Mouse (Mus musculus) embryonic facial prominence, embryonic 13.5 days (tissue): ENCODE data around the gene Synj2. TPM values are rescaled to one million over a fixed set of nuclear protein-coding genes. Genes with fewer than 3 reads are reported as not detected.

Source experiments
- ATAC-seq: fragments of 200-750 bp; cut with Nextera tagmentation; 2 replicates; pipeline ENCODE4 v1.8.0; 2017; ENCODE audit warnings: low read depth; ENCODE audit not compliant: insufficient number of reproducible peaks, insufficient read depth, low FRiP score, low TSS enrichment
- H3K27ac ChIP-seq: fragments of 300-500 bp; sonication (generic); 2 replicates; pipeline ENCODE4 v1.5.1; 2015; ENCODE audit warnings: moderate library complexity, mild to moderate bottlenecking, inconsistent platforms
- H3K27me3 ChIP-seq: fragments of 300-500 bp; sonication (generic); 2 replicates; pipeline ENCODE4 v1.6.1; 2015; ENCODE audit warnings: mild to moderate bottlenecking, inconsistent platforms
- H3K36me3 ChIP-seq: fragments of 300-500 bp; sonication (generic); 2 replicates; pipeline ENCODE4 v1.6.1; 2015; ENCODE audit warnings: mild to moderate bottlenecking, inconsistent platforms
- H3K4me1 ChIP-seq: fragments of 300-500 bp; sonication (generic); 2 replicates; pipeline ENCODE4 v1.6.1; 2015; ENCODE audit warnings: inconsistent platforms
- H3K4me2 ChIP-seq: fragments of 300-500 bp; sonication (generic); 2 replicates; pipeline ENCODE4 v1.6.1; 2015; ENCODE audit warnings: moderate library complexity, mild to moderate bottlenecking, inconsistent platforms
- H3K4me3 ChIP-seq: fragments of 300-500 bp; sonication (generic); 2 replicates; pipeline ENCODE4 v1.5.1; 2015; ENCODE audit warnings: mild to moderate bottlenecking, inconsistent platforms
- H3K9ac ChIP-seq: fragments of 300-500 bp; sonication (generic); 2 replicates; pipeline ENCODE4 v1.6.1; 2015; ENCODE audit warnings: mild to moderate bottlenecking, inconsistent platforms
- H3K9me3 ChIP-seq: fragments of 300-500 bp; sonication (generic); 2 replicates; pipeline ENCODE4 v1.6.1; 2016; ENCODE audit warnings: inconsistent platforms
- whole genome bisulfite sequencing: fragments of 180-500 bp; shearing (Covaris S2); methylation state at CpG from one replicate; pipeline ENCODE4 v1.1.7; 2015; ENCODE audit warnings: mixed read lengths; 5-methylcytosine and 5-hydroxymethylcytosine counted together
- polyA plus RNA-seq: library from polyadenylated mRNA; unstranded; fragments of >200 nt; fragmentation: Nextera tagmentation; extraction: Ambion mirVana; gene quantifications from 2 replicates; pipeline ENCODE4 v1.2.1, GENCODE M21; 2015

Synj2 gene
- polyA plus RNA-seq, 1 experiment from 2014 or later: 2.9 TPM

DNA sequence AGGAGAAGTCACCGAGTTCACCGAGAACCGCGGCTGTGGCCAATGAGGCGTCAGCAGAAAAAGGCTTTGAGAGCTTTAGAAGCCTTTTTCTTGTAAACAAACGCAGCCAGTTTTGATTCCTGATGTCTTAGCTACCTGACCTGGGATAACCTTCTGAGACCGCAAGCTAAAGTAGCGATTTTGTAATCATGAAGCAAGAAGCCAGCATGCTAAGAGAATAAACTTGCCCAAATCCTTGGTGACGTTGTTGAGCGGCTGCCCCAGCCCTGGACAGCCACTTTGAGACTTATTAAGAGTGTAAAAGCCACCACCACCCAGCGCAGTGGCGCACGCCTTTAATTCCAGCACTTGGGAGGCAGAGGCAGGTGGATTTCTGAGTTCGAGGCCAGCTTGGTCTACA is 4.8 kb upstream of the Synj2 start:
- no peak overlapping the region for H3K4me2 ChIP-seq
- no peak overlapping the region for H3K4me3 ChIP-seq
- H3K4me1 ChIP-seq: peaks cover 17% of the 10 kb centered on the region
- ATAC-seq: no peak
- H3K27ac ChIP-seq: no peak overlapping the region
- no peaks in the 10 kb centered on the region for H3K9me3 ChIP-seq
- H3K27me3 ChIP-seq: peaks cover 17% of the 10 kb centered on the region
- WGBS: 74% methylated on average over 14 of the region's 14 CpGs
- peaks cover 2% of the 10 kb centered on the region for H3K36me3 ChIP-seq
- H3K9ac ChIP-seq: no peak overlapping the region

GRCm38 (mm10) chr17:5937441-5937840 is 3.6 kb upstream of the Synj2 start:
- H3K4me1 ChIP-seq: peaks cover 20% of the 10 kb centered on the region
- H3K27me3 ChIP-seq: peaks cover 28% of the 10 kb centered on the region
- no peak for ATAC-seq
- H3K9me3 ChIP-seq: no peaks in the 10 kb centered on the region
- H3K27ac ChIP-seq: no peak overlapping the region
- 60% methylated on average over 2 of the region's 2 CpGs for WGBS
- no peaks in the 10 kb centered on the region for H3K36me3 ChIP-seq
- H3K9ac ChIP-seq: no peak overlapping the region
- no peak overlapping the region for H3K4me3 ChIP-seq
- H3K4me2 ChIP-seq: no peak overlapping the region

DNA sequence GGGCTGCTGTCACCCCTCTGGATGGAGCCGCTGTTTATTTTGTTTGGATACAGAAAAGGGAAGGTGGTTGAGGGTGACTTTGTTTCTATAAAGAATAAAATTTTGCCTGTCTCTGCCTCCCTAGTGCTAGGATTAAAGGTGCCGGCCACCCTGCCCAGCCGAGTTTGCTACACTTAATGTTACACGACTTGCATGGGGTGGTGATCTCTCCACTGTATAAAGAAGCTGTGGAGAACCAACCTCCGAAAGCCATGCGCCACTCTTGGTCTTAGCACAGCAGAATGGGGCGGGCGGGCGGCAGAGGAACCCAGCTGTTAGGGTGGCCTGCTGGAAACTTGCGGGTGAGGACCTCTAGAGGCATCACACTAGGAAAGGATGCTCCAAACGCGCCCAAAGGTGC is 1.2 kb upstream of the Synj2 start:
- WGBS: 58% methylated on average over 12 of the region's 12 CpGs
- Histone ChIP-seq H3K36me3 (no peaks in the 10 kb centered on the region), H3K4me1 (peaks cover 14% of the 10 kb centered on the region), H3K9me3 (no peaks in the 10 kb centered on the region), H3K9ac (no peak overlapping the region), H3K27ac (no peak overlapping the region), H3K4me2 (peak overlapping the region; percentile 86; the same call in 1 of the 2 replicates), H3K4me3 (no peak overlapping the region), H3K27me3 (peaks cover 30% of the 10 kb centered on the region)
- no peak for ATAC-seq

GRCm38 (mm10) chr17:5940792-5941191 is 288 bp upstream of the Synj2 start:
- H3K27ac ChIP-seq: no peak overlapping the region
- no peaks in the 10 kb centered on the region for H3K9me3 ChIP-seq
- H3K36me3 ChIP-seq: no peaks in the 10 kb centered on the region
- peak; percentile 84 for ATAC-seq
- H3K27me3 ChIP-seq: peaks cover 30% of the 10 kb centered on the region
- H3K4me3 ChIP-seq: peak overlapping the region; percentile 66
- peaks cover 10% of the 10 kb centered on the region for H3K4me1 ChIP-seq
- H3K9ac ChIP-seq: peak overlapping the region; percentile 66
- WGBS: 1% methylated on average over 32 of the region's 38 CpGs
- peak overlapping the region; percentile 86 for H3K4me2 ChIP-seq

GRCm38 (mm10) chr17:5942156-5942555 is 1.1 kb downstream of the Synj2 start:
- Histone ChIP-seq H3K27ac (no peak overlapping the region), H3K9ac (no peak overlapping the region), H3K4me1 (peaks cover 10% of the 10 kb centered on the region), H3K27me3 (peaks cover 30% of the 10 kb centered on the region), H3K4me2 (peak overlapping the region; percentile 86), H3K9me3 (no peaks in the 10 kb centered on the region), H3K4me3 (peak overlapping the region; percentile 66; the same call in 1 of the 2 replicates), H3K36me3 (no peaks in the 10 kb centered on the region)
- 78% methylated on average over 3 of the region's 3 CpGs for WGBS
- no peak for ATAC-seq

- 69% methylated on average over 1 of the region's 1 CpGs for WGBS
- no peaks in the 10 kb centered on the region for H3K36me3 ChIP-seq
- ATAC-seq: no peak
- H3K9ac ChIP-seq: no peak overlapping the region
- H3K4me3 ChIP-seq: no peak overlapping the region
- H3K27ac ChIP-seq: no peak overlapping the region
- H3K4me1 ChIP-seq: peaks cover 10% of the 10 kb centered on the region
- H3K9me3 ChIP-seq: no peaks in the 10 kb centered on the region
- H3K27me3 ChIP-seq: peaks cover 30% of the 10 kb centered on the region
- no peak overlapping the region for H3K4me2 ChIP-seq
Measured at GRCm38 (mm10) chr17:5943053-5943452, 2.0 kb downstream of the Synj2 start.

GRCm38 (mm10) chr17:5947039-5947438 is 6.0 kb downstream of the Synj2 start:
- H3K9me3 ChIP-seq: no peaks in the 10 kb centered on the region
- H3K4me2 ChIP-seq: no peak overlapping the region
- no peak overlapping the region for H3K4me3 ChIP-seq
- H3K27me3 ChIP-seq: peaks cover 5% of the 10 kb centered on the region
- no peaks in the 10 kb centered on the region for H3K4me1 ChIP-seq
- H3K9ac ChIP-seq: no peak overlapping the region
- H3K36me3 ChIP-seq: no peaks in the 10 kb centered on the region
- ATAC-seq: no peak
- no peak overlapping the region for H3K27ac ChIP-seq
- WGBS: 76% methylated on average over 3 of the region's 3 CpGs

- no peak for ATAC-seq
Measured at GRCm38 (mm10) chr17:5952455-5952854, 11.4 kb downstream of the Synj2 start.

GRCm38 (mm10) chr17:5956350-5957000 is 15.4 kb downstream of the Synj2 start:
- Histone ChIP-seq H3K4me1 (peaks cover 12% of the 10 kb centered on the region), H3K4me3 (no peak overlapping the region), H3K27me3 (no peaks in the 10 kb centered on the region), H3K4me2 (no peak overlapping the region), H3K27ac (no peak overlapping the region), H3K36me3 (no peaks in the 10 kb centered on the region), H3K9me3 (no peaks in the 10 kb centered on the region), H3K9ac (no peak overlapping the region)
- no peak for ATAC-seq
- WGBS: 71% methylated on average over 2 of the region's 2 CpGs

More at GRCm38 (mm10) chr17:5952455-5952854, 11.4 kb downstream of the Synj2 start:
- H3K9ac ChIP-seq: no peak overlapping the region
- H3K9me3 ChIP-seq: no peaks in the 10 kb centered on the region
- H3K4me3 ChIP-seq: no peak overlapping the region
- H3K36me3 ChIP-seq: no peaks in the 10 kb centered on the region
- H3K4me1 ChIP-seq: no peaks in the 10 kb centered on the region
- H3K4me2 ChIP-seq: no peak overlapping the region
- H3K27me3 ChIP-seq: no peaks in the 10 kb centered on the region
- WGBS: 69% methylated on average over 4 of the region's 4 CpGs
- no peak overlapping the region for H3K27ac ChIP-seq

- H3K9me3 ChIP-seq: no peaks in the 10 kb centered on the region
- WGBS: 49% methylated on average over 3 of the region's 3 CpGs
- H3K9ac ChIP-seq: no peak overlapping the region
- H3K4me1 ChIP-seq: peaks cover 12% of the 10 kb centered on the region
- no peaks in the 10 kb centered on the region for H3K27me3 ChIP-seq
- H3K36me3 ChIP-seq: no peaks in the 10 kb centered on the region
- no peak overlapping the region for H3K4me2 ChIP-seq
- no peak for ATAC-seq
- H3K27ac ChIP-seq: no peak overlapping the region
- no peak overlapping the region for H3K4me3 ChIP-seq
Measured at GRCm38 (mm10) chr17:5957097-5957496, 16.0 kb downstream of the Synj2 start.

DNA sequence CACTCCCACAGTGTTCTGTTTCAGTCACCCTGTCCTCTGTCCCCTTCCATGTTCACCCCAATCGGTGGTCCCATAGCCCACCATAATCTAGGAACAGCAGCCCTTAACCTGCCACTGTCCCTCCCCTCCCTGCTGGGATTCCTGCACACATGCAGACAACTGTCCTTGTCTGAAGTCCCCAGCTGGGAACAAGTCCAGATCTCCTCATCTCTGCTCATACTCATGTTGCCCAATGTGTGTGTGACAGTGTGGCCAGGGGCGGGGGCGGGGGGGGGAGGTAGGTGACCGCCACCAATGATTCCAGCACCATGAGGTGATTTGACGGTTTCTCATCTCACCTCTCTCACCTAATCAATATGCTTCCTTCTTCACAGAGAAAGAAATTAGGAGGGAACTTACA is 17.1 kb downstream of the Synj2 start:
- Histone ChIP-seq H3K9ac (no peak overlapping the region), H3K27me3 (no peaks in the 10 kb centered on the region), H3K27ac (no peak overlapping the region), H3K4me2 (no peak overlapping the region), H3K4me3 (no peak overlapping the region), H3K36me3 (no peaks in the 10 kb centered on the region), H3K4me1 (peaks cover 12% of the 10 kb centered on the region), H3K9me3 (no peaks in the 10 kb centered on the region)
- WGBS: 96% methylated on average over 5 of the region's 5 CpGs
- ATAC-seq: no peak

- no peak overlapping the region for H3K4me3 ChIP-seq
- no peak for ATAC-seq
- H3K4me2 ChIP-seq: peak overlapping the region; percentile 2; the same call in 1 of the 2 replicates
- H3K36me3 ChIP-seq: no peaks in the 10 kb centered on the region
- WGBS: 73% methylated on average over 10 of the region's 10 CpGs
- peak overlapping the region; percentile 33; the same call in 1 of the 2 replicates for H3K27ac ChIP-seq
- H3K9me3 ChIP-seq: no peaks in the 10 kb centered on the region
- H3K27me3 ChIP-seq: no peaks in the 10 kb centered on the region
- H3K9ac ChIP-seq: no peak overlapping the region
- peaks cover 12% of the 10 kb centered on the region for H3K4me1 ChIP-seq
Measured at GRCm38 (mm10) chr17:5958636-5959035, 17.6 kb downstream of the Synj2 start.
